Comparison of ENCODE assay signal across 19 mouse cellular contexts in genomic region chr2:101296778-101297177, GRCm38 (mm10).
DNase-seq lines count a peak whose midpoint lies in the region; ATAC-seq and TF ChIP-seq lines count a peak whose summit lies in the region.
"Had no signal": no experiment of that assay in that cellular context is flagged by ENCODE, and none has a peak within 500 bp of the region (broad histone marks: within the 10 kb centered on the region; RNA-seq: fewer than 3 reads in every experiment).

No protein-coding gene starts in this region.

- 0 out of 2 replicates have a peak, but pooled peaks cover 5% of the 10 kb centered on the region for H3K9me3 ChIP-seq in forebrain, embryonic 13.5 days (replicated peaks)
- no peaks in the 10 kb centered on the region for H3K9me3 ChIP-seq in forebrain, embryonic 10.5 days
- H3K9me3 ChIP-seq in neural tube, embryonic 13.5 days = 0 out of 2 replicates have a peak, but pooled peaks cover 5% of the 10 kb centered on the region
- H3K9me3 ChIP-seq: limb, embryonic 15.5 days; stomach, embryonic 15.5 days had no signal

- no peak overlapping the region for H3K4me2 ChIP-seq in forebrain, embryonic 13.5 days
- no peak overlapping the region for H3K4me2 ChIP-seq in neural tube, embryonic 13.5 days
- H3K4me2 ChIP-seq: heart, embryonic 12.5 days; limb, embryonic 15.5 days; stomach, embryonic 15.5 days had no signal

- no peak for TF ChIP-seq CTCF in left cerebral cortex, adult 2 months (IDR thresholded peaks at IDR 0.05)

- peak; percentile 84 for ATAC-seq in forebrain, embryonic 13.5 days
- no peak for ATAC-seq in neural tube, embryonic 13.5 days (ENCODE audit: low read depth)
- ATAC-seq: intestine, postnatal 0 days had no signal

- DNase-seq in forebrain, embryonic 10.5 days (ENCODE audit: extremely low spot score, low spot score) = no peak
- no peak for DNase-seq in neural tube, embryonic 10.5 days (ENCODE audit: extremely low spot score, low spot score)
- DNase-seq in left cerebral cortex, adult 2 months (ENCODE audit: extremely low spot score in 1 of 2, low spot score in 2 of 2) = no peak
- peak; percentile 9 for DNase-seq in right cerebral cortex, postnatal 25 days
- DNase-seq in kidney, adult 8-10 months = no peak
- DNase-seq in MN1 (ENCODE audit: low spot score) = no peak
- DNase-seq: adrenal gland, adult 8-10 months; cerebellum, postnatal 10 days; gastrocnemius, postnatal 36 days; heart, postnatal 4 days; lung, adult 18-20 months; thymus, postnatal 25 days had no signal

- H3K27ac ChIP-seq in forebrain, embryonic 13.5 days = no peak overlapping the region
- H3K27ac ChIP-seq in forebrain, embryonic 10.5 days = no peak overlapping the region
- H3K27ac ChIP-seq in neural tube, embryonic 13.5 days (replicated peaks) = 0 out of 2 replicates have a peak overlapping the region, but pooled peaks have one; percentile 49
- peak overlapping the region; percentile 52; the same call in 1 of the 2 replicates for H3K27ac ChIP-seq in left cerebral cortex, adult 2 months
- H3K27ac ChIP-seq: limb, embryonic 15.5 days; macrophage; stomach, embryonic 15.5 days had no signal

- H3K4me3 ChIP-seq in forebrain, embryonic 13.5 days = no peak overlapping the region
- no peak overlapping the region for H3K4me3 ChIP-seq in forebrain, embryonic 10.5 days
- no peak overlapping the region for H3K4me3 ChIP-seq in neural tube, embryonic 13.5 days
- no peak overlapping the region for H3K4me3 ChIP-seq in left cerebral cortex, adult 2 months
- H3K4me3 ChIP-seq: heart, embryonic 12.5 days; limb, embryonic 15.5 days; stomach, embryonic 15.5 days had no signal

- H3K4me1 ChIP-seq in forebrain, embryonic 13.5 days = peaks cover 19% of the 10 kb centered on the region
- peaks cover 17% of the 10 kb centered on the region for H3K4me1 ChIP-seq in forebrain, embryonic 10.5 days
- H3K4me1 ChIP-seq in neural tube, embryonic 13.5 days (replicated peaks) = peaks cover 11% of the 10 kb centered on the region
- H3K4me1 ChIP-seq: heart, embryonic 12.5 days; limb, embryonic 15.5 days; stomach, embryonic 15.5 days had no signal

- intact Hi-C loops in left cerebral cortex, adult 2 months (cut with DNase I) = loop anchor here (2.0 to 5.0 kb wide), 2 partner anchors 124 to 168 kb away; no protein-coding TSS in a partner anchor

- no peaks in the 10 kb centered on the region for H3K27me3 ChIP-seq in forebrain, embryonic 13.5 days
- no peaks in the 10 kb centered on the region for H3K27me3 ChIP-seq in forebrain, embryonic 10.5 days (ENCODE audit: poor library complexity, severe bottlenecking)
- H3K27me3 ChIP-seq in neural tube, embryonic 13.5 days = no peaks in the 10 kb centered on the region
- H3K27me3 ChIP-seq: heart, embryonic 12.5 days; limb, embryonic 15.5 days; stomach, embryonic 15.5 days had no signal

- no peak overlapping the region for H3K9ac ChIP-seq in forebrain, embryonic 13.5 days
- H3K9ac ChIP-seq in neural tube, embryonic 13.5 days = no peak overlapping the region
- H3K9ac ChIP-seq: heart, embryonic 12.5 days; limb, embryonic 15.5 days; stomach, embryonic 15.5 days had no signal

- no peaks in the 10 kb centered on the region for H3K36me3 ChIP-seq in forebrain, embryonic 13.5 days (ENCODE audit: poor library complexity, severe bottlenecking)
- no peaks in the 10 kb centered on the region for H3K36me3 ChIP-seq in forebrain, embryonic 10.5 days (replicated peaks)
- H3K36me3 ChIP-seq in neural tube, embryonic 13.5 days = no peaks in the 10 kb centered on the region
- H3K36me3 ChIP-seq: heart, embryonic 12.5 days; limb, embryonic 15.5 days; stomach, embryonic 15.5 days had no signal

Comparison
In these comparisons a context has a peak if more than half of its experiments do, and no peak if none do; other contexts are left out.
1. H3K27ac ChIP-seq: peak in neural tube, embryonic 13.5 days (single experiment) and left cerebral cortex, adult 2 months (single experiment); none in forebrain, embryonic 13.5 days (single experiment) and forebrain, embryonic 10.5 days (single experiment).